Mouse (Mus musculus) forebrain, embryonic 11.5 days (tissue): Measurements from ENCODE around the gene Npw. TPM values are rescaled to one million over a fixed set of nuclear protein-coding genes. Genes with fewer than 3 reads are reported as not detected.
"Not testable (repeated sequence)": the region's sequence is repeated elsewhere in the genome, so short reads cannot be mapped to it uniquely, and the experiment has no call there.

Source experiments
- ATAC-seq: fragments of 200-750 bp; cut with Nextera tagmentation; replicated peaks from 2 replicates; pipeline ENCODE4 v1.8.0; 2017; ENCODE audit warnings: moderate TSS enrichment; ENCODE audit not compliant: low FRiP score
- DNase-seq: peaks from one replicate; pipeline ENCODE4 v3.0.0-alpha.2; 2017; ENCODE audit warnings: low spot score
- H3K27ac ChIP-seq: fragments of 300-500 bp; sonication (generic); 2 replicates; pipeline ENCODE4 v1.5.1; 2014; ENCODE audit warnings: low read depth, low read length
- H3K27me3 ChIP-seq: fragments of 300-500 bp; sonication (generic); 2 replicates; pipeline ENCODE4 v1.6.1; 2014; ENCODE audit warnings: mild to moderate bottlenecking, low read length, mixed read lengths; ENCODE audit not compliant: control insufficient read depth, insufficient read depth
- H3K36me3 ChIP-seq: fragments of 300-500 bp; sonication (generic); 2 replicates; pipeline ENCODE4 v1.6.1; 2014; ENCODE audit warnings: mild to moderate bottlenecking, low read length, moderate library complexity, mixed read lengths; ENCODE audit not compliant: control insufficient read depth, insufficient read depth
- H3K4me1 ChIP-seq: fragments of 300-500 bp; sonication (generic); replicated peaks from 2 replicates; pipeline ENCODE4 v1.6.1; 2014; ENCODE audit warnings: low read length, mixed read lengths; ENCODE audit not compliant: control insufficient read depth, insufficient read depth
- H3K4me2 ChIP-seq: fragments of 300-500 bp; sonication (generic); 2 replicates; pipeline ENCODE4 v1.6.1; 2014; ENCODE audit warnings: low read depth, mild to moderate bottlenecking, low read length, moderate library complexity, mixed read lengths; ENCODE audit not compliant: severe bottlenecking
- H3K4me3 ChIP-seq: fragments of 300-500 bp; sonication (generic); 2 replicates; pipeline ENCODE4 v1.5.1; 2014; ENCODE audit warnings: low read depth, low read length
- H3K9ac ChIP-seq: fragments of 300-500 bp; sonication (generic); 2 replicates; pipeline ENCODE4 v1.6.1; 2014; ENCODE audit warnings: low read length
- H3K9me3 ChIP-seq: fragments of 300-500 bp; sonication (generic); 2 replicates; pipeline ENCODE4 v1.6.1; 2016; ENCODE audit warnings: low read length, mixed read lengths; ENCODE audit not compliant: control insufficient read depth
- WGBS: fragments of 180-500 bp; shearing (Covaris S2); extraction: QIAGEN DNeasy Blood & Tissue Kit; methylation state at CpG from one replicate; pipeline ENCODE4 v1.1.7; 2014; 5-methylcytosine and 5-hydroxymethylcytosine counted together
- polyA plus RNA-seq: library from polyadenylated mRNA; unstranded; fragments of >200 nt; fragmentation: Nextera tagmentation; extraction: Ambion mirVana; gene quantifications from 2 replicates; pipeline ENCODE4 v1.2.1, GENCODE M21; 2014

Npw gene
- polyA plus RNA-seq, 1 experiment from 2014 or later: 0.32 TPM

DNA sequence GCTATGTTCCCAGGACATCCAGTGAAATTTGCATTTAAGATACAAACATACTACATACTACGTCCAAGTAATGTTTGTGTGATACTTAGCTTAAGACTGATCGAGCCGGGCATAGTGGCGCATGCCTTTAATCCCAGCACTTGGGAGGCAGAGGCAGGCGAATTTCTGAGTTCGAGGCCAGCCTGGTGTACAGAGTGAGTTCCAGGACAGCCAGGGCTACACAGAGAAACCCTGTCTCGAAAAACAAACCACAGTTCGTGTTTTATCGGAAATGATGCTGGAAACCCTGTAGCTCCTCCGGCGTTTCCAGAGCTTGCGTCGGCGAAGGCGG is 10.9 kb upstream of the Npw start:
- 12% methylated on average over 15 of the region's 15 CpGs for WGBS
- Histone ChIP-seq H3K4me2 (peak overlapping the region; percentile 64), H3K4me3 (peak overlapping the region; percentile 99), H3K4me1 (peaks cover 13% of the 10 kb centered on the region), H3K9ac (peak overlapping the region; percentile 95)
- not testable (repeated sequence) for H3K9me3 ChIP-seq, H3K36me3 ChIP-seq, DNase-seq, H3K27ac ChIP-seq, H3K27me3 ChIP-seq, ATAC-seq

DNA sequence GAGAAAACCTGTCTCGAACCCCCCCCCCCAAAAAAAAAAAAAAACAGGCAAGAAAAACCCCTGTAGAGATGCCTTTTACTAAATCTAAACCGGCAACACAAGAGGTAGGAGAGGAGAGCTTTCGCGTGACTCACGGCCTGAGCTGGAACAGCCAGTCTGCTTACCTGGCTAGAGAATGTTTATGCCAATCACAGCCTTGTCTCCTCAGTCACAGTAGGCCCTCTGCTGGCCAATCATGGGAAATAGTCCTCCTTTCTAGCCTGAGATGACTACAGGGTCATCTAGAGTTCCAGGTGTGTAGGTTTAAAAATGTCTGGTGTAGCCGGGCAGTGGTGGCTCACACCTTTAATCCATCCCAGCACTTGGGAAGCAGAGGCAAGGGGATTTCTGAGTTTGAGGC is 9.2 kb upstream of the Npw start:
- WGBS: 37% methylated on average over 6 of the region's 6 CpGs
- Histone ChIP-seq H3K4me1 (peaks cover 13% of the 10 kb centered on the region), H3K27me3 (no peaks in the 10 kb centered on the region), H3K4me3 (no peak overlapping the region), H3K36me3 (no peaks in the 10 kb centered on the region), H3K9me3 (no peaks in the 10 kb centered on the region), H3K27ac (no peak overlapping the region), H3K4me2 (no peak overlapping the region), H3K9ac (no peak overlapping the region)
- ATAC-seq (no peak), DNase-seq (peak; percentile 66)

DNA sequence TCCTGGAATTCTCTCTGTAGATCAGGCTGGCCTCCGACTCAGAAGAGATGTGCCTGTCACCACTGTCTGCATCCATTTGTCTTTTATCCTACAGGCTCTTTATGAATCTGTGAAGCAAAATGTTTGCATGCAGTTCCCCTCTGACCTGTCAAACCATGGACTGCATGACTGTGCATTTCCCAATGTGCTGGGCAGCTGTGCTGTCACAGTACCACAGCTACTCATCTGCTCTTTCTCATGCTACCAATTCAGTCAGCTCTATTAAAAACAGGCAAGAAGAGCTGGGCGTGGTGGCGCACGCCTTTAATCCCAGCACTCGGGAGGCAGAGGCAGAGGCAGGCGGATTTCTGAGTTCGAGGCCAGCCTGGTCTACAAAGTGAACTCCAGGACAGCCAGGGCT is 8.8 kb upstream of the Npw start:
- 79% methylated on average over 7 of the region's 7 CpGs for WGBS
- H3K36me3 ChIP-seq: not testable (repeated sequence)

DNA sequence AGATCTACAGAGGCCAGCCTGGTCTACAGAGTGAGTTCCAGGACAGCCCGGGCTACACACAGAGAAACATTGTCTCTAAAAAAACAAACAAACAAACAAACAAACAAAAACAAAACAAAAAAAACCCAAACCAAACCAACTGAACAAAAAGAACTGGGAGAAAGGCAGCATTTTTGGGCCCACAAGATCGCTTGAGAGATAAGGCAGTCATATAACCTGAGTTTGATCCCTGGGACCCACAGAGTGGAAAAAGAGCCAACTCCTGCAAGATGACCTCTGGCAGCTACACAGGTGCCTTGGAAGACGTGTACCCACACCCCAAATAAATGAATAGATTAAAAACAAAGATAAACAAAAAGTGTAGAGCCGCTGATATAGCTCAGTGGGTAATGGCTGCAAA is 3.3 kb downstream of the Npw start:
- Histone ChIP-seq H3K9ac (no peak overlapping the region), H3K36me3 (no peaks in the 10 kb centered on the region), H3K4me3 (no peak overlapping the region), H3K27ac (no peak overlapping the region), H3K9me3 (no peaks in the 10 kb centered on the region), H3K4me1 (peaks cover 6% of the 10 kb centered on the region), H3K27me3 (peaks cover 32% of the 10 kb centered on the region), H3K4me2 (no peak overlapping the region)
- ATAC-seq: no peak
- 80% methylated on average over 4 of the region's 4 CpGs for WGBS
- no peak for DNase-seq

More for the DNA sequence above, 8.8 kb upstream of the Npw start:
- peaks cover 13% of the 10 kb centered on the region for H3K4me1 ChIP-seq
- not testable (repeated sequence) for H3K4me3 ChIP-seq, H3K27me3 ChIP-seq, H3K9me3 ChIP-seq, H3K27ac ChIP-seq, DNase-seq, ATAC-seq, H3K9ac ChIP-seq, H3K4me2 ChIP-seq

DNA sequence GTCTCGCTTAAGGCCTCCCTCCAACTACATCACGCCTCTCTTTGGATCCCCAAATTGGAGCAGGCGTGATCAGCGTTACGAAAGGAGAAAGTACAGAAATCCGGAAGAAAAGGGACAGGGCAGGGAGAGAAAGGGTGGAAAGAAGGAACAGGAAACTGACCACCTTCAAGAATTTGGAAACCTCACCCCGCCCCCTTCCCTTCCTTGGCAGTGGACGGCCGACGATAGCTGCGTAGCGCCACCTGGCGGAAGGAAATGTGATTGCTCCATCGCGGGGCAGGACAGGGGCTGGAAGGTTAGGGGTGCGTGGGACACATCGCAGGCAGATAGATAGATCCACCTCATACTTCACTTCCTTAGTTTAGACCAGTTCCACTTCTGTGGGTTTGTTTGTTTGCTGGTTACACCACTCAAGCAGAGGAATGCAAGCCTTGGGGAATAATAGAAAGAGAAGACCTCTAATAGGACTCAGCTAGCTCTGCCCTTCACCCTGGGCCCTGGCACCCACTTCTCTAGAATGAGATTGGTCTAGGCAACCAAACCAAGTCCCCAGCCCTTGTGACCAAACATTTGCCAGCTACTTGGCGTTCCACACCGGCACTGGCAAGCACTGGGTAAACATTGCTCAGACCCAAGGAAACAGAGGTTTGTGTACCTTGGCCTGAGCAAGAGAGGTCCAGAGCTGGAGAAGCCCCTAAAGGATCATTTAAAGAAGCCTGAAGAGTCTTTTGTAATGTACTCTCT is 4.1 kb downstream of the Npw start:
- WGBS: 6% methylated on average over 19 of the region's 19 CpGs
- H3K4me1 ChIP-seq: peaks cover 13% of the 10 kb centered on the region
- H3K27ac ChIP-seq: no peak overlapping the region
- no peaks in the 10 kb centered on the region for H3K36me3 ChIP-seq
- ATAC-seq: peak; percentile 63
- no peak overlapping the region for H3K4me3 ChIP-seq
- peak overlapping the region; percentile 44 for H3K4me2 ChIP-seq
- peak overlapping the region; percentile 39 for H3K9ac ChIP-seq
- DNase-seq: peak; percentile 92
- peaks cover 32% of the 10 kb centered on the region for H3K27me3 ChIP-seq
- no peaks in the 10 kb centered on the region for H3K9me3 ChIP-seq

DNA sequence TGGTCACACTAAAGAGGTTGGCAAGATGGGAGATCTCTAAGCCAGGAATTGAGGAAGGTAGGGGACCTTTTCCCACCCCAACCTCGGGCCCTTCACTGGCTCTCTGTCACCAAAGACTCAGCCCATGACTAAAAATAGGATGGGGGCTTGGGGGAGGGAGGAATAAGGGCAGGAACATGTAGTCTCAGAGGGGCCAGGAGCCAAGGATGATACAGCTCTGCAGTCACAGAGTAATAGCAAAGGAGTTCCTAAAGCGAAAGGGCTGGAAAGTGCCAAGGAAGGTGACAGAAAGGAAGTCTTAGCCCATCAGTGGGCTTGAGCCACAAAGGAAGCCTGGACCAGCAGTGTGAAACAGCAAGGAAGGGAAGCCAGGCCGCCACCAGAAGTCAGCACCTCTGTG is 6.4 kb downstream of the Npw start:
- no peak overlapping the region for H3K4me2 ChIP-seq
- WGBS: 61% methylated on average over 3 of the region's 3 CpGs
- H3K4me1 ChIP-seq: peaks cover 8% of the 10 kb centered on the region
- H3K4me3 ChIP-seq: no peak overlapping the region
- H3K9me3 ChIP-seq: no peaks in the 10 kb centered on the region
- no peaks in the 10 kb centered on the region for H3K36me3 ChIP-seq
- no peak overlapping the region for H3K27ac ChIP-seq
- H3K9ac ChIP-seq: no peak overlapping the region
- DNase-seq (no peak), ATAC-seq (no peak)
- peaks cover 11% of the 10 kb centered on the region for H3K27me3 ChIP-seq

DNA sequence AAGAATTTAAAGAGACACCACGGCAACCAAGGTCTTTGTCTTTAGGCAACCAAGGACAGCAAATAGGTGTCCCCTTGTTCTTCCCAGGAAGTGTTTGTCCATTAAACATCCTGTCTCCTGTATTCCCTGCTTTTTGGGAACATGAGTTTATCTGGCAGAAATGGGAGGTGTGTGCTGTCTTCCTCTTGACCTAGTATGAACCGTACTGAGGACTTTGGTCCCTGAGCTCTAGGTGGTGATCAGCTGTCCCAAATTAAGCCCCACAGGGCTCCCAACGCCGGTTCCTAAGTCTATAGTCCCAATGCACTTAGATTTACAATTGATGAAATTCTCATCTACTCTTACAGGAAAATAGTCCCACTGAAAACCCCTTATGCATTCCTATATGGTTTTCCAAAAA is 7.5 kb downstream of the Npw start:
- H3K9ac ChIP-seq: no peak overlapping the region
- no peak overlapping the region for H3K4me2 ChIP-seq
- H3K4me1 ChIP-seq: peaks cover 8% of the 10 kb centered on the region
- no peaks in the 10 kb centered on the region for H3K36me3 ChIP-seq
- DNase-seq (no peak), ATAC-seq (no peak)
- H3K27ac ChIP-seq: no peak overlapping the region
- peaks cover 8% of the 10 kb centered on the region for H3K27me3 ChIP-seq
- no peaks in the 10 kb centered on the region for H3K9me3 ChIP-seq
- 81% methylated on average over 4 of the region's 4 CpGs for WGBS
- no peak overlapping the region for H3K4me3 ChIP-seq

GRCm38 (mm10) chr17:24650070-24650616 is 8.1 kb downstream of the Npw start, which contains the start of gene Slc9a3r2:
Slc9a3r2 (minus strand) TSS chr17:24650327.
- peaks cover 8% of the 10 kb centered on the region for H3K27me3 ChIP-seq
- no peaks in the 10 kb centered on the region for H3K36me3 ChIP-seq
- H3K4me2 ChIP-seq: peak within 1 kb of the TSS; percentile 86
- H3K4me3 ChIP-seq: peak within 1 kb of the TSS; percentile 49
- under 1% methylated on average over 41 of the region's 41 CpGs for WGBS
- no peak within 1 kb of the TSS for H3K27ac ChIP-seq
- H3K4me1 ChIP-seq: peaks cover 8% of the 10 kb centered on the region
- peak within 1 kb of the TSS; percentile 66 for H3K9ac ChIP-seq
- H3K9me3 ChIP-seq: no peaks in the 10 kb centered on the region
- ATAC-seq: peak; percentile 73
- DNase-seq: peak; percentile 81

DNA sequence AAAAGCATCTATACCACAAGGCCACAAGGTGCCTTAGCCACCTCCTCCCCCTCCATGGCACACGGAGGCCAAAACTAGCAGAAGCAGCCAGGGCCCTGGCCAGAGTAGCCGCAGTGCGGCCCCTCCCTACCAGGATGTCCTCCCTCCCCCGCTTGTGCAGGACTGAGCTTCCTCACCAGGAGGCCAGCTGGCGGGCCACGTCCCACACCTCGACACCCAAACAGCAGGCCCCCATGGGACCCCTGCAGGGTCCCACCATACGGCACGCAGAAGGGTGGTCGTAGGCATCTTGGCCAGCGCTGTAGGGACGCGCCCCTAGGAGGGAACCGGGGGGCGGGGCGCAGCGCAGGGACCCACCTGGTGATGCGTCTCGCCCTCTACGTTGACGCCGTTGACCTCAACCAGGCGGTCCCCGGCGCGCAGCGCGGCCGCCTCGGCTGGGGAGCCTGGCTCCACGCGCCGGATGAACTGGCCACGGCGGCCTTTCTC is 8.6 kb downstream of the Npw start:
- H3K27me3 ChIP-seq: peaks cover 8% of the 10 kb centered on the region
- H3K27ac ChIP-seq: no peak overlapping the region
- ATAC-seq: peak; percentile 37
- 0% methylated on average over 35 of the region's 35 CpGs for WGBS
- H3K9me3 ChIP-seq: no peaks in the 10 kb centered on the region
- peak; percentile 66 for DNase-seq
- H3K4me2 ChIP-seq: peak overlapping the region; percentile 86
- peak overlapping the region; percentile 66 for H3K9ac ChIP-seq
- H3K4me1 ChIP-seq: peaks cover 8% of the 10 kb centered on the region
- H3K36me3 ChIP-seq: no peaks in the 10 kb centered on the region
- peak overlapping the region; percentile 49 for H3K4me3 ChIP-seq
